Mouse (Mus musculus) frontal cortex, postnatal 36 days (tissue): Measurements from ENCODE around the gene Nradd.
A peak's percentile ranks its signal among the peaks of the same experiment; 100 is the strongest.

Experiments
- DNase-seq, 2 experiments: peaks; one replicate each; pipeline ENCODE4 v3.0.0; 2022; ENCODE audit warnings: low spot score in 2 of 2

Nradd gene

GRCm38 (mm10) chr9:110652963-110653654, 28.9 kb upstream of the Nradd start:
- DNase-seq, result no peak

GRCm38 (mm10) chr9:110651931-110652722, 27.9 kb upstream of the Nradd start:
- no peak for DNase-seq

GRCm38 (mm10) chr9:110649775-110650174, 25.5 kb upstream of the Nradd start:
- no peak for DNase-seq

- DNase-seq, result no peak
Observed at GRCm38 (mm10) chr9:110645219-110645618, 21.0 kb upstream of the Nradd start.

GRCm38 (mm10) chr9:110644295-110644694, 20.0 kb upstream of the Nradd start:
- no peak for DNase-seq

- no peak for DNase-seq
Observed at GRCm38 (mm10) chr9:110643787-110644186, 19.5 kb upstream of the Nradd start.

- no peak for DNase-seq
Observed at GRCm38 (mm10) chr9:110642812-110643524, 18.7 kb upstream of the Nradd start.

GRCm38 (mm10) chr9:110641006-110641405, 16.8 kb upstream of the Nradd start:
- DNase-seq, result no peak

- DNase-seq, result no peak
Observed at GRCm38 (mm10) chr9:110638611-110639021, 14.4 kb upstream of the Nradd start.

- peak; percentile 85 to 88 for DNase-seq
Observed at GRCm38 (mm10) chr9:110635225-110635624, 11.0 kb upstream of the Nradd start.

GRCm38 (mm10) chr9:110633882-110634281, 9.6 kb upstream of the Nradd start:
- no peak for DNase-seq

GRCm38 (mm10) chr9:110632671-110633070, 8.4 kb upstream of the Nradd start:
- DNase-seq, result no peak

GRCm38 (mm10) chr9:110631651-110632275, 7.5 kb upstream of the Nradd start:
- DNase-seq, result no peak

GRCm38 (mm10) chr9:110631191-110631590, 6.9 kb upstream of the Nradd start:
- DNase-seq, result no peak

GRCm38 (mm10) chr9:110630171-110630570, 5.9 kb upstream of the Nradd start:
- DNase-seq, result no peak

- DNase-seq, result no peak
Observed at GRCm38 (mm10) chr9:110625350-110625908, 1.2 kb upstream of the Nradd start.

- no peak for DNase-seq
Observed at GRCm38 (mm10) chr9:110623416-110624195, 646 bp downstream of the Nradd start.

- no peak for DNase-seq
Observed at GRCm38 (mm10) chr9:110622621-110623219, 1.5 kb downstream of the Nradd start.

GRCm38 (mm10) chr9:110620685-110621084, 3.6 kb downstream of the Nradd start:
- no peak for DNase-seq

- DNase-seq, result no peak
Observed at GRCm38 (mm10) chr9:110620180-110620579, 4.1 kb downstream of the Nradd start.
